Mouse (Mus musculus): ENCODE data around the gene Tas2r138. TPM values are rescaled to one million over a fixed set of nuclear protein-coding genes. Genes with fewer than 3 reads are reported as not detected.

Tas2r138 gene
- total RNA-seq, 2 experiments from 2014 or later = not detected

DNA sequence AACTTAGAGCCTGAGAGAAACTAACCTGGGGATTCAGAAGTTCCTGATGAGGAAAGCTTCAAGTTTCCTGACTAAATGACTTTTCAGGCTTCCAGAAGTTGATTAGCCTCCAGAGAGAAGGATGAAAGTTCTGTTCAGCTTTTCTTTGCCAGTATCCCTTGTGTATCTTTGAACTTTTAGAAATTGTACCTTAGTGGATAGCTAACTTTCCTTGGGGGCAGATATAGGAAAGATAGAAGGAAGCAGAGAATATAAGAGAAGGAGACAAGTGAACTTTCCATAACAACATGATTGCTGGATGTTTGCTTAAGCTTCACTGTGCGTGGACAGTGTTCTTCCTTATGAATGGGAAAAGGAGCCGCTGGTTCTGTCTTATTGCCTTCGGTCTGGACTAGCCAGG is 43.9 kb downstream of the Tas2r138 start, which contains the start of gene Olfr460:
Gene Olfr460, plus strand, starts transcription at position 301 of the 400 bp plus-strand sequence.
- intact Hi-C loops (cut with DNase I) = no loop called here
- DNase-seq (ENCODE audit: low spot score) = no peak

Other genes starting within 250 kb of the Tas2r138 start
- 1 to 10 TPM; 2.7 to 4.0 TPM for gene E330009J07Rik, start 177.2 kb downstream of the Tas2r138 start, total RNA-seq (2021)
- gene Wee2, start 174.2 kb downstream of the Tas2r138 start, total RNA-seq (2021) = not detected
- gene Ssbp1, start 142.0 kb downstream of the Tas2r138 start, total RNA-seq (2021) = 10 to 100 TPM; 33.0 to 33.8 TPM
- not detected for gene Tas2r137, start 122.1 kb downstream of the Tas2r138 start, total RNA-seq (2021)
- gene Tas2r108, start 119.8 kb downstream of the Tas2r138 start, total RNA-seq (2021) = not detected
- gene Prss37, start 93.8 kb downstream of the Tas2r138 start, total RNA-seq (2021) = not detected
- gene Olfr461, start 58.3 kb downstream of the Tas2r138 start, total RNA-seq (2021) = not detected
- not detected for gene Olfr460, start 43.8 kb downstream of the Tas2r138 start, total RNA-seq (2021)
- 1 to 10 TPM; 1.1 to 1.6 TPM for gene Clec5a, start 27.5 kb downstream of the Tas2r138 start, total RNA-seq (2021)
- under 1 TPM; 0.36 to 0.45 TPM for gene Mgam, start 15.5 kb upstream of the Tas2r138 start, total RNA-seq (2021)